8 mouse cellular contexts compared by ENCODE assay signal in the genomic region with DNA sequence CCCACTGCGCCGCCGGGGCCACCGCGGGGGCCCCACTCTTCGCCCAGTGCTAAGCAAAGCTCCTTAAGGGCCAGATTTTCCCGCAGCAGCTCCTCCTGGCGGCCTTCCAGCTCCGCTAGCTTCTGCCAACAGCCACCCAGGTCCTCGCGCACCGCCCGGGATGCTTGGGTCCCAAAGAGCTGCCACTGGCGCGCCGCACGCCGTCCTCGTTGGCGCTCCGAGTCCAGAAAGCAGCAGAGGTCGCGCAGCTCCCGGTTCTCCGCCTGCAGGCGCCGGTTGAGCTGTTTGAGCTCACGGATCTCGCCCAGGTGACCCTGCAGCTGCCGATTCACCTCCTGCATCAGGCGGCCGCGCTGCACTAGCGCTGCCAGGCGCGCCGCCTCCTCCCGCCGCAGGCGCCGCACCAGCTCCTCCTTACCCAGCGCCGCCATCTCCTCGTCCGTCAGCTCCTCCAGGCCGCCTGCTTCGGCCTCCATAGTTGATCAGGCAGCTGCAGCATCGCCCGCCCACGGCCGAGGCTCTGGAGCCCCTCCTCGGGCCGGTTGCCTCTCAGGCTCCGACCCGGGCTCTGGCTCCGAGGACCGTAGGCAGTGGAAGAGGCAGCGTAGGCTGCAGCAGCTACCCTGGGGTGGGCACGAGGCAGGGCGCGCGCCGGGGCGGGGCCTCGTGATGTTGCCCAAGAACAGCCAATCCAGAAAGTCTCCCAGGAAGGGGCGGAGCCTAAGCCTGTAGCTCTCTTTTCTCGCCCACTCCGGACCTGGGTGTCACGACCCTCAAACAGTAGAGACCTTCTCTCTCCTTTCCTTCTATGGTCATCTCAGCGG. TPM values are rescaled to one million over a fixed set of nuclear protein-coding genes. Genes with fewer than 3 reads are reported as not detected.
DNase-seq lines count a peak whose midpoint lies in the region; ATAC-seq and TF ChIP-seq lines count a peak whose summit lies in the region.

No protein-coding gene starts in this region.

- H3K4me3 ChIP-seq in bone marrow macrophage, adult 2 months (ENCODE audit: insufficient read depth, low read length): peak overlapping the region; percentile 95
- H3K4me3 ChIP-seq in embryonic fibroblast, embryonic 13.5 days (ENCODE audit: insufficient read depth, low read length): peak overlapping the region; percentile 70
- H3K4me3 ChIP-seq in heart, embryonic 11.5 days (ENCODE audit: low read depth, low read length): peak overlapping the region; percentile 87
- peak overlapping the region; percentile 72 for H3K4me3 ChIP-seq in kidney, embryonic 16.5 days (ENCODE audit: low read length)
- H3K4me3 ChIP-seq in liver, adult 2 months (ENCODE audit: insufficient read depth, low read depth, low read length): peak overlapping the region; percentile 87
- peak overlapping the region; percentile 48 for H3K4me3 ChIP-seq in myocyte

- peak overlapping the region; percentile 63 for H3ac ChIP-seq in myocyte (ENCODE audit: control insufficient read depth, insufficient read length)

- TF ChIP-seq POLR2A in bone marrow macrophage, adult 2 months (IDR thresholded peaks at IDR 0.05; ENCODE audit: borderline replicate concordance, low read depth, low read length): peak; percentile 57; the same call in 1 of the 2 replicates
- peak; percentile 95 for TF ChIP-seq POLR2A in embryonic fibroblast, embryonic 13.5 days (IDR thresholded peaks at IDR 0.05; ENCODE audit: low read depth, low read length)
- peak; percentile 90 for TF ChIP-seq POLR2A in liver, adult 2 months (IDR thresholded peaks at IDR 0.05; ENCODE audit: extremely low read depth, insufficient read depth, low read length)
- peak; percentile 92 for TF ChIP-seq POLR2A in myocyte (IDR thresholded peaks at IDR 0.05; ENCODE audit: insufficient read length, low read depth)

- no peaks in the 10 kb centered on the region for H3K9me3 ChIP-seq in heart, embryonic 11.5 days (replicated peaks; ENCODE audit: control insufficient read depth, low read length)
- H3K9me3 ChIP-seq in kidney, embryonic 16.5 days (ENCODE audit: low read length): no peaks in the 10 kb centered on the region

- TF ChIP-seq CTCF in bone marrow macrophage, adult 2 months (IDR thresholded peaks at IDR 0.05; ENCODE audit: low read depth, low read length): no peak
- no peak for TF ChIP-seq CTCF in embryonic fibroblast, embryonic 13.5 days (IDR thresholded peaks at IDR 0.05; ENCODE audit: borderline replicate concordance, insufficient read depth, low read length)
- TF ChIP-seq CTCF in liver, adult 2 months (IDR thresholded peaks at IDR 0.05; ENCODE audit: low read depth, low read length): no peak

- peaks cover 14% of the 10 kb centered on the region for H3K4me1 ChIP-seq in bone marrow macrophage, adult 2 months (ENCODE audit: control insufficient read depth, insufficient read depth, low read length)
- H3K4me1 ChIP-seq in embryonic fibroblast, embryonic 13.5 days (ENCODE audit: control insufficient read depth, insufficient read depth, low read length): peaks cover 21% of the 10 kb centered on the region; the same call in 1 of the 2 replicates
- peaks cover 25% of the 10 kb centered on the region for H3K4me1 ChIP-seq in heart, embryonic 11.5 days (ENCODE audit: control insufficient read depth, insufficient read depth, low read length)
- H3K4me1 ChIP-seq in kidney, embryonic 16.5 days (ENCODE audit: insufficient read depth, low read length): peaks cover 32% of the 10 kb centered on the region
- H3K4me1 ChIP-seq in liver, adult 2 months (ENCODE audit: control insufficient read depth, insufficient read depth, low read length): peaks cover 8% of the 10 kb centered on the region

- no peaks in the 10 kb centered on the region for H3K36me3 ChIP-seq in heart, embryonic 11.5 days (ENCODE audit: control insufficient read depth, insufficient read depth, low read length)
- H3K36me3 ChIP-seq in kidney, embryonic 16.5 days (ENCODE audit: insufficient read depth, low read length): no peaks in the 10 kb centered on the region
- H3K36me3 ChIP-seq in liver, adult 2 months (ENCODE audit: control insufficient read depth, insufficient read depth, low read length): no peaks in the 10 kb centered on the region
- H3K36me3 ChIP-seq in myocyte (ENCODE audit: control insufficient read depth, insufficient read depth): peaks cover 6% of the 10 kb centered on the region
- H3K36me3 ChIP-seq in splenic B cell, adult 2 months (ENCODE audit: control insufficient read depth, insufficient read depth, low read length, poor library complexity, severe bottlenecking): no peaks in the 10 kb centered on the region; the same call in 1 of the 2 replicates

- WGBS in heart, embryonic 11.5 days (ENCODE audit: insufficient replicate concordance): 1% methylated on average over 64 of the region's 70 CpGs
- under 1% methylated on average over 70 of the region's 70 CpGs for WGBS in kidney, embryonic 16.5 days
- WGBS in liver, adult 2 months: 1% methylated on average over 70 of the region's 70 CpGs

- peak; percentile 97 for DNase-seq in A20 (ENCODE audit: low read depth, low spot score)
- DNase-seq in liver, adult 2 months (ENCODE audit: extremely low read depth, low read depth, low spot score): peak; percentile 68
- peak; percentile 91 for DNase-seq in splenic B cell, adult 2 months (ENCODE audit: low read depth, low spot score)

- peak overlapping the region; percentile 95 for H3K9ac ChIP-seq in heart, embryonic 11.5 days (ENCODE audit: low read depth, low read length)
- H3K9ac ChIP-seq in kidney, embryonic 16.5 days (replicated peaks; ENCODE audit: low read length): peak overlapping the region; percentile 83
- peak overlapping the region; percentile 93 for H3K9ac ChIP-seq in liver, adult 2 months (ENCODE audit: low read depth, low read length)

- H3K4me2 ChIP-seq in heart, embryonic 11.5 days: peak overlapping the region; percentile 100
- H3K4me2 ChIP-seq in kidney, embryonic 16.5 days (replicated peaks; ENCODE audit: low read depth, low read length): peak overlapping the region; percentile 90
- peak overlapping the region; percentile 93 for H3K4me2 ChIP-seq in myocyte (ENCODE audit: low read depth)

- H3K27me3 ChIP-seq in heart, embryonic 11.5 days (ENCODE audit: control insufficient read depth, insufficient read depth, low read length): no peaks in the 10 kb centered on the region
- no peaks in the 10 kb centered on the region for H3K27me3 ChIP-seq in kidney, embryonic 16.5 days (ENCODE audit: insufficient read depth, low read length)
- no peaks in the 10 kb centered on the region for H3K27me3 ChIP-seq in liver, adult 2 months (ENCODE audit: control insufficient read depth, insufficient read depth, low read length)
- no peaks in the 10 kb centered on the region for H3K27me3 ChIP-seq in myocyte (ENCODE audit: control insufficient read depth, insufficient read depth, insufficient read length)
- no peaks in the 10 kb centered on the region for H3K27me3 ChIP-seq in splenic B cell, adult 2 months (ENCODE audit: control insufficient read depth, insufficient read depth, low read length, poor library complexity, severe bottlenecking)

- peak overlapping the region; percentile 53 for H3K27ac ChIP-seq in bone marrow macrophage, adult 2 months (ENCODE audit: insufficient read depth, low read depth, low read length)
- H3K27ac ChIP-seq in embryonic fibroblast, embryonic 13.5 days (ENCODE audit: insufficient read depth, low read length): peak overlapping the region; percentile 66
- H3K27ac ChIP-seq in heart, embryonic 11.5 days (ENCODE audit: low read depth, low read length): peak overlapping the region; percentile 94
- peak overlapping the region; percentile 90 for H3K27ac ChIP-seq in kidney, embryonic 16.5 days (ENCODE audit: low read length)
- H3K27ac ChIP-seq in liver, adult 2 months (replicated peaks; ENCODE audit: insufficient read depth, low read depth, low read length): peak overlapping the region; percentile 86

- peak; percentile 87 for ATAC-seq in heart, embryonic 11.5 days (replicated peaks; ENCODE audit: insufficient number of reproducible peaks, low FRiP score, low TSS enrichment)
- peak; percentile 92 for ATAC-seq in kidney, embryonic 16.5 days (ENCODE audit: low FRiP score, low TSS enrichment)

- H3K79me2 ChIP-seq in liver, adult 2 months (ENCODE audit: control insufficient read depth, insufficient read depth, low read length): peaks cover 15% of the 10 kb centered on the region; the same call in 1 of the 2 replicates
- peaks cover 57% of the 10 kb centered on the region for H3K79me2 ChIP-seq in myocyte (ENCODE audit: control insufficient read depth, insufficient read depth)

RNA-seq across cellular contexts. Expression of gene Ccdc85b, which starts 0.6 kb away (rescaled TPM):
- 3.6 and 4.2 TPM in 2 replicates for polyA plus RNA-seq in bone marrow macrophage, adult 2 months (2012; ENCODE audit: insufficient read depth, insufficient read length, missing spikeins)
- polyA plus RNA-seq in embryonic fibroblast, embryonic 13.5 days (2011; ENCODE audit: insufficient read length, low read depth, missing spikeins): 3.0 and 5.2 TPM in 2 replicates
- 8.1 and 10.0 TPM in 2 replicates for polyA plus RNA-seq in heart, embryonic 11.5 days (2014; fragmentation: Nextera tagmentation; extraction: Ambion mirVana)
- 7.8 and 8.6 TPM in 2 replicates for polyA plus RNA-seq in kidney, embryonic 16.5 days (2015; fragmentation: Nextera tagmentation; extraction: Ambion mirVana)
- total RNA-seq in liver, adult 2 months (2014; rRNA removed): 2.7 and 3.3 TPM in 2 replicates
- polyA plus RNA-seq in liver, adult 2 months (2012; rRNA removed): 2.4 and 2.6 TPM in 2 replicates
- polyA plus RNA-seq in myocyte (2012; fragmentation: generic; extraction: Trizol): 10.7 TPM

RNA-seq across cellular contexts. Expression of gene Fibp, which starts 3.3 kb away (rescaled TPM):
- polyA plus RNA-seq in bone marrow macrophage, adult 2 months (2012; ENCODE audit: insufficient read depth, insufficient read length, missing spikeins): 69.7 and 70.6 TPM in 2 replicates
- 53.1 and 66.3 TPM in 2 replicates for polyA plus RNA-seq in embryonic fibroblast, embryonic 13.5 days (2011; ENCODE audit: insufficient read length, low read depth, missing spikeins)
- polyA plus RNA-seq in heart, embryonic 11.5 days (2014; fragmentation: Nextera tagmentation; extraction: Ambion mirVana): 73.6 and 79.8 TPM in 2 replicates
- polyA plus RNA-seq in kidney, embryonic 16.5 days (2015; fragmentation: Nextera tagmentation; extraction: Ambion mirVana): 129 and 138 TPM in 2 replicates
- 25.8 and 32.0 TPM in 2 replicates for total RNA-seq in liver, adult 2 months (2014; rRNA removed)
- 38.5 and 46.6 TPM in 2 replicates for polyA plus RNA-seq in liver, adult 2 months (2012; rRNA removed)
- 122 TPM for polyA plus RNA-seq in myocyte (2012; fragmentation: generic; extraction: Trizol)

RNA-seq across cellular contexts. Expression of gene Fosl1, which starts 9.8 kb away (rescaled TPM):
- polyA plus RNA-seq in bone marrow macrophage, adult 2 months (2012; ENCODE audit: insufficient read depth, insufficient read length, missing spikeins): 0.50 and 1.6 TPM in 2 replicates
- 13.4 and 35.0 TPM in 2 replicates for polyA plus RNA-seq in embryonic fibroblast, embryonic 13.5 days (2011; ENCODE audit: insufficient read length, low read depth, missing spikeins)
- polyA plus RNA-seq in heart, embryonic 11.5 days (2014; fragmentation: Nextera tagmentation; extraction: Ambion mirVana): not detected in 2 replicates
- polyA plus RNA-seq in kidney, embryonic 16.5 days (2015; fragmentation: Nextera tagmentation; extraction: Ambion mirVana): 0.54 TPM in 1 of 2 replicates, not detected in the other
- not detected in 2 replicates for total RNA-seq in liver, adult 2 months (2014; rRNA removed)
- not detected in 2 replicates for polyA plus RNA-seq in liver, adult 2 months (2012; rRNA removed)
- polyA plus RNA-seq in myocyte (2012; fragmentation: generic; extraction: Trizol): 15.4 TPM

RNA-seq across cellular contexts. Expression of gene Ctsw, which starts 11.2 kb away (rescaled TPM):
- not detected in 2 replicates for polyA plus RNA-seq in bone marrow macrophage, adult 2 months (2012; ENCODE audit: insufficient read depth, insufficient read length, missing spikeins)
- polyA plus RNA-seq in embryonic fibroblast, embryonic 13.5 days (2011; ENCODE audit: insufficient read length, low read depth, missing spikeins): 0.76 and 1.0 TPM in 2 replicates
- 0.84 and 0.86 TPM in 2 replicates for polyA plus RNA-seq in heart, embryonic 11.5 days (2014; fragmentation: Nextera tagmentation; extraction: Ambion mirVana)
- polyA plus RNA-seq in kidney, embryonic 16.5 days (2015; fragmentation: Nextera tagmentation; extraction: Ambion mirVana): 1.9 and 2.1 TPM in 2 replicates
- 0.37 and 0.40 TPM in 2 replicates for total RNA-seq in liver, adult 2 months (2014; rRNA removed)
- polyA plus RNA-seq in liver, adult 2 months (2012; rRNA removed): 1.1 and 1.5 TPM in 2 replicates
- 7.2 TPM for polyA plus RNA-seq in myocyte (2012; fragmentation: generic; extraction: Trizol)

RNA-seq across cellular contexts. Expression of gene Efemp2, which starts 16.6 kb away (rescaled TPM):
- 9.1 and 11.3 TPM in 2 replicates for polyA plus RNA-seq in bone marrow macrophage, adult 2 months (2012; ENCODE audit: insufficient read depth, insufficient read length, missing spikeins)
- polyA plus RNA-seq in embryonic fibroblast, embryonic 13.5 days (2011; ENCODE audit: insufficient read length, low read depth, missing spikeins): 368 and 420 TPM in 2 replicates
- 72.2 and 72.5 TPM in 2 replicates for polyA plus RNA-seq in heart, embryonic 11.5 days (2014; fragmentation: Nextera tagmentation; extraction: Ambion mirVana)
- 197 and 208 TPM in 2 replicates for polyA plus RNA-seq in kidney, embryonic 16.5 days (2015; fragmentation: Nextera tagmentation; extraction: Ambion mirVana)
- total RNA-seq in liver, adult 2 months (2014; rRNA removed): 4.0 and 4.3 TPM in 2 replicates
- 7.7 and 8.5 TPM in 2 replicates for polyA plus RNA-seq in liver, adult 2 months (2012; rRNA removed)
- 81.3 TPM for polyA plus RNA-seq in myocyte (2012; fragmentation: generic; extraction: Trizol)

Comparison
In these comparisons a context has a peak if more than half of its experiments do, and no peak if none do; other contexts are left out.
1. Peak in every context shown above with its lines: DNase-seq, ATAC-seq, H3K4me3 ChIP-seq and H3K27ac ChIP-seq.